Mouse (Mus musculus): ENCODE measurements around the gene Ctnnbip1.

DNA sequence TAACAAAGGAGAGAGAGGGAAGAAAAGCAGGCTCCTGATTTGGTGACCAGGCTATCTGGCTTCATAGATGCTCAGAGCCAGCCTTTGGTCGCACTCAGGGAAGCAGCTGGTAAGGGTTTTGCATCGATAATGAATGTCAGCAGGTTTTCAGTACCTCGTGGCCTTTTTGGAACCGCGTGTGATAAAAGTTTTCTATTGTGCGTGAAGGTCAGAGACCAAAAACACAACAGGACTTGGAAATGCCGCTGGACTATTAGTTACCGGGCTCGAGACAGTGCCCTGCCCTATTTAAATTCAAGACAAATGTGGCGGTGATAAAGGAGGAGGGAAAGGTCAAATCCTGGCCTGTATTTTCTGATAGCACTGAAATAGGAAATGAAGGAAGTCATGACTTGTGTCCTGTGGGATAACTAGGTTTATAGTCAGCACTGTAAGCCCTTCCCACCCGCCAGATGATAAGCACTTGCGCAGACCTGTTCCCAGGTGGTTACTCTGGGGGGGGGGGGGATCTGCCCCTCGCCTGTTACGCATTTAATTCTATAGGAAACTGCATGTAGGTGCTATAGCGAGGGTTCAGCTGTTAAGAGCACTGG lies 88.8 kb downstream of the Ctnnbip1 start:
- no peak for TF ChIP-seq CTCF (IDR thresholded peaks at IDR 0.05)
- no peak for TF ChIP-seq EP300 (IDR thresholded peaks at IDR 0.05; ENCODE audit: insufficient read depth, low read depth, low read length)
- TF ChIP-seq POLR2A (IDR thresholded peaks at IDR 0.05; ENCODE audit: insufficient read depth, low read depth, low read length), result no peak

All from heart, adult 2 months (tissue).